Mouse (Mus musculus): Measurements from ENCODE around the gene Adat1. TPM values are rescaled to one million over a fixed set of nuclear protein-coding genes. Genes with fewer than 3 reads are reported as not detected.

Gene Adat1
- total RNA-seq (2021), result 1 to 10 TPM; 1.3 to 2.4 TPM
- long read RNA-seq, experiment 1, partial matches to known transcripts, result 0 of 1 reads
- long read RNA-seq, experiment 1, other reads (novel, unspliced or antisense), result 1 of 1 reads
- long read RNA-seq, experiment 2, partial matches to known transcripts, result 1 of 5 reads
- long read RNA-seq, experiment 2, other reads (novel, unspliced or antisense), result 4 of 5 reads

GRCm38 (mm10) chr8:111992013-111992702 is at the start of gene Adat1:
Adat1 (minus strand) TSS chr8:111992302.
- peak; percentile 81 for DNase-seq

- no peak for DNase-seq
Measured at GRCm38 (mm10) chr8:112037521-112037920, 45.4 kb upstream of the Adat1 start.

- DNase-seq, result no peak
Measured at GRCm38 (mm10) chr8:112034603-112035002, 42.5 kb upstream of the Adat1 start.

GRCm38 (mm10) chr8:112033071-112033470 is 41.0 kb upstream of the Adat1 start:
- no peak for DNase-seq

GRCm38 (mm10) chr8:112030663-112031062 is 38.6 kb upstream of the Adat1 start:
- no peak for DNase-seq

GRCm38 (mm10) chr8:112029455-112029854 is 37.4 kb upstream of the Adat1 start:
- DNase-seq, result no peak

- DNase-seq, result no peak
Measured at GRCm38 (mm10) chr8:112014936-112015335, 22.8 kb upstream of the Adat1 start, which contains the start of gene Gm6793. Gm6793 (minus strand) TSS chr8:112015036.

- peak; percentile 42 for DNase-seq
Measured at GRCm38 (mm10) chr8:112011816-112012242, 19.7 kb upstream of the Adat1 start.

- DNase-seq, result peak; percentile 94
Measured at GRCm38 (mm10) chr8:112010997-112011815, 19.1 kb upstream of the Adat1 start, which contains the start of the genes Kars and Terf2ip. Kars (minus strand) TSS chr8:112011323. Terf2ip (plus strand) TSS chr8:112011398.

GRCm38 (mm10) chr8:112009558-112009957 is 17.5 kb upstream of the Adat1 start:
- no peak for DNase-seq

GRCm38 (mm10) chr8:112007669-112008068 is 15.6 kb upstream of the Adat1 start:
- DNase-seq, result no peak

- peak; percentile 20 for DNase-seq
Measured at GRCm38 (mm10) chr8:112005601-112006000, 13.5 kb upstream of the Adat1 start.

GRCm38 (mm10) chr8:112004754-112005153 is 12.7 kb upstream of the Adat1 start:
- no peak for DNase-seq

- no peak for DNase-seq
Measured at GRCm38 (mm10) chr8:111992703-111993039, 569 bp upstream of the Adat1 start.

GRCm38 (mm10) chr8:111991278-111991677 is 824 bp downstream of the Adat1 start:
- no peak for DNase-seq

- DNase-seq, result peak; percentile 33
Measured at GRCm38 (mm10) chr8:111989911-111990310, 2.2 kb downstream of the Adat1 start.

GRCm38 (mm10) chr8:111984511-111984910 is 7.6 kb downstream of the Adat1 start:
- no peak for DNase-seq

GRCm38 (mm10) chr8:111982116-111982515 is 10.0 kb downstream of the Adat1 start:
- no peak for DNase-seq

GRCm38 (mm10) chr8:111978147-111978546 is 14.0 kb downstream of the Adat1 start:
- DNase-seq, result no peak

GRCm38 (mm10) chr8:111976326-111976725 is 15.8 kb downstream of the Adat1 start:
- no peak for DNase-seq

- DNase-seq, result no peak
Measured at GRCm38 (mm10) chr8:111975706-111976105, 16.4 kb downstream of the Adat1 start.

GRCm38 (mm10) chr8:111974138-111974537 is 18.0 kb downstream of the Adat1 start:
- DNase-seq, result no peak

- no peak for DNase-seq
Measured at GRCm38 (mm10) chr8:111968991-111969390, 23.1 kb downstream of the Adat1 start.

Data from gastrocnemius, postnatal 25 days (tissue).